Mouse (Mus musculus): ENCODE results near the gene Smcp. TPM values are rescaled to one million over a fixed set of nuclear protein-coding genes. Genes with fewer than 3 reads are reported as not detected.

The Smcp gene
- polyA plus RNA-seq, 1 experiment, result not detected

DNA sequence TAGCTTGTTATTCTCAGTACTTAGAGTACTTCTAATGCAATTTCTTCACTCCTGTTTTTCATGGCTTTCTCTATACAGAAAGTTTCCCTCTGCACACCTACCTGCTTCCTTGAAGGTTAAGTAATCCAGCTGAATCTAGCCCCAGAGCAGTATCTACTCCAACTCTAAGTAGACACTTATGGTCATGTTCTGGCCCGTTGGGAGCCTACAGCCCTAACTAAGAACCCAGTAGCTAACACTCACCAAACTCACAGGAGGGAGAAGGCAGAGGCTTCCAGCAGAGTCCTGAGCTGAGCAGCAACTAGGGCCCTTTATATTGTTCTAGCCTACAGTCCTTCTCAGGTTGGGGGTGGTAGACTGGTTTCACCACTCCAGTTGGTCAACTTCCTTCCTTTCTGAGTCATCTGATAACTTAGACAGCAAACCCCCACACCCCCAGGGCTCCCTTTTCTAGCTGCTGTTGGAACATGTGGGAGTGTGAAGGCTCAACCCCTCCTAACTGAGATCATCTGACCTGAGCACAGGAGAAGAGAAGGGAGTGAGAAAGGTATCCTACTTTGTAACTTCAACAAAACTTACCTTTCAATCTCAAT, 15.3 kb downstream of the Smcp start, which contains the start of gene Ivl:
Gene Ivl, minus strand, starts transcription at position 287 of the 593 bp plus-strand sequence.
- no peak for TF ChIP-seq GATA1 (IDR thresholded peaks at IDR 0.05; ENCODE audit: low read length)

DNA sequence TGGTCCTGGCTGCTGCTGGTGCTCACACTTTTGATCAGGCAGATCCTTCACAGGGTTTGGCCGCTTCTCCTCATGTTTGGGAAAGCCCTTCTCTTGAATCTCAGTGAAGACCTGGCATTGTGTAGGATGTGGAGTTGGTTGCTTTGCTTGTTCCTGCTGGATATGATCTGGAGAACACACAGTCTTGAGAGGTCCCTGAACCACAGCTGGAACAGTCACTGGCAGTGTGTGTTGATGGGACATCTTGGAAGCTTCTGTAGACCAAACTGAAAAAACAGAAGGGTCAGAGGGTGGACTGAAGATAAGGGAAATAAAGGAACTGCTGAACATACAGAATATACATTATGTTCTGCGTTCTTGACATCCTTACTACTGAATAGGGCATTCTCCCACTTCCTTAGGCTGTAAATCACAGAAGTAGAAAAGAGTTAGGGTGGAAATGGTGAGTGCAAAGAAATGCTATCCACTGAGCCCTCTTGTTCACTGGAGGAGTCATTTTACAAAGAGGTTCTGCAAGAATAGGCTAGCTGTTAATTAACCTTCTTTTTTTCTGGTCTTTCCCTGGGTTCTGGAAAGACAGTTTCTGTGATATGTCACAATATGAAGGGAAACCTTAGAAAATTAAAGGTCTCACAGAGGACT, 16.2 kb downstream of the Smcp start:
- no peak for TF ChIP-seq GATA1 (IDR thresholded peaks at IDR 0.05; ENCODE audit: low read length)

DNA sequence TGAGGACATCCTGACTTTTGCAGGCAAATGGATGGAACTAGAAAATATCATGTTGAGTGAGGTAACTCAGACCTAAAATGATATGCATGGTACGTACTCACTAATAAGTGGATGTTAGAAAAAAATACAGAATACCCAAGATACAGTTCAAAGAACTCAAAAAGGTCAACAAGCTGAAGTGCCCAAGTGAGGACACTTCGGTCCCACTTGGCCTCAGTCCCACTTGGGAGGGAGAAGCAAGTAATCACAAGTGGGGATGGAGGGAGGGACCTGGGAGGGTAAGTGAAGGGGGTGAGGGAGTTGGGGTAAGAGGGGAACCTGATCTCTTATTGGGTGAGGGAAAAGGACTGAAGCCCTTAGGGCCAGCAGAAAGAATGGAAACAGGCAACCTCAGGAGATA, 20.0 kb downstream of the Smcp start:
- no peak for TF ChIP-seq GATA1 (IDR thresholded peaks at IDR 0.05; ENCODE audit: low read length)

DNA sequence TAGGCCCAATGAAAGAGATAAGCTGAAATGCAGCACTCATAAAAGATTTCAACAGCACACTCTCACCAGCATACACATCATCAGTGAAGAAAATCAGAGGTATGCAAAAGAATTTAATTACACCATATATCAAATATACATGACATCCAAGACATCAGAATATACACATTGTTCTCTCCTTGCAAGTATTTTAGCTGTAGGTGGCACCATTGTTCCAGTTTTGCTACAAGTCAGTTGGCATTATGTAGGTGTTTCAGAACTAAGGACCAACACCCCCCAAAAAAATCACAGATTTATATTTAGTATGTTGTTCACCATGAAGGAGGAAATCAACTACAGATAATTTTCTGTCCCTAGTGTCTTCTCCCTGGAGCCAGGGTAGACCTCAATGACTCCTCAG, 23.4 kb downstream of the Smcp start:
- TF ChIP-seq GATA1 (IDR thresholded peaks at IDR 0.05; ENCODE audit: low read length), result no peak

DNA sequence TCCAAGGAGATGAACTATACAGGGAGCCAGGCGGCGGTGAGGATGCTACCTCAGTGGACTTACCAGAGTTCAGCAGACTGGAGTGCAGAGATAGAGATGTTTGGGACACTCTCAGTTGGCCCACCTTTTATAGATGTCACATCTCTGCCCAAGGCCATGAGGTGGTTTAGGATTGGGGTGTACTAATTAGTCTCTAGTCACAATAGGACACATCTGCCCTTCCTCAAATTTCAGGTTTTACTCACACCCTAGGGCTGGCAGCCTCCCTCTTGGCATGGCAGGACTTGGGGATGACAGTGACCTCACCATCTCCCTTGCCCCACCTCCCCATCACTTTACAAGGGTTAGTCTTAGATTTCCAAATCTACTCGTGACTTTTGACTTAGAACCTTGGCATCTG, 54.4 kb downstream of the Smcp start, which contains the start of gene 2310046K23Rik:
Gene 2310046K23Rik, minus strand, starts transcription at position 101 of the 400 bp plus-strand sequence.
- TF ChIP-seq GATA1 (IDR thresholded peaks at IDR 0.05; ENCODE audit: low read length), result no peak

Other genes with a start within 250 kb of the Smcp start
- gene Sprr2d, start 249.9 kb downstream of the Smcp start, polyA plus RNA-seq (2012), result not detected in 2 replicates
- not detected in 2 replicates for gene Sprr2e, start 236.9 kb downstream of the Smcp start, polyA plus RNA-seq (2012)
- not detected in 2 replicates for gene Sprr2f, start 223.8 kb downstream of the Smcp start, polyA plus RNA-seq (2012)
- not detected in 2 replicates for gene Sprr2h, start 203.3 kb downstream of the Smcp start, polyA plus RNA-seq (2012)
- not detected in 2 replicates for gene Sprr2i, start 181.0 kb downstream of the Smcp start, polyA plus RNA-seq (2012)
- not detected in 2 replicates for gene Sprr2j-ps, start 170.9 kb downstream of the Smcp start, polyA plus RNA-seq (2012)
- gene Gm9774, start 159.6 kb downstream of the Smcp start, polyA plus RNA-seq (2012), result 12.8 and 15.9 TPM in 2 replicates
- gene Sprr2k, start 156.4 kb downstream of the Smcp start, polyA plus RNA-seq (2012), result not detected in 2 replicates
- not detected in 2 replicates for gene Sprr1b, start 150.2 kb downstream of the Smcp start, polyA plus RNA-seq (2012)
- not detected in 2 replicates for gene Sprr3, start 130.3 kb downstream of the Smcp start, polyA plus RNA-seq (2012)
- gene Sprr1a, start 103.1 kb downstream of the Smcp start, polyA plus RNA-seq (2012), result not detected in 2 replicates
- not detected in 2 replicates for gene Sprr4, start 88.5 kb downstream of the Smcp start, polyA plus RNA-seq (2012)
- not detected in 2 replicates for gene 2310046K23Rik, start 54.5 kb downstream of the Smcp start, polyA plus RNA-seq (2012)
- gene Ivl, start 15.3 kb downstream of the Smcp start, polyA plus RNA-seq (2012), result not detected in 2 replicates
- not detected in 2 replicates for gene 2210017I01Rik, start 18.5 kb upstream of the Smcp start, polyA plus RNA-seq (2012)
- not detected in 2 replicates for gene Lce6a, start 32.7 kb upstream of the Smcp start, polyA plus RNA-seq (2012)
- gene Lce1a1, start 59.3 kb upstream of the Smcp start, polyA plus RNA-seq (2012), result not detected in 2 replicates
- not detected in 2 replicates for gene Lce1b, start 67.9 kb upstream of the Smcp start, polyA plus RNA-seq (2012)
- gene Lce1a2, start 81.3 kb upstream of the Smcp start, polyA plus RNA-seq (2012), result not detected in 2 replicates
- gene Lce1c, start 90.2 kb upstream of the Smcp start, polyA plus RNA-seq (2012), result not detected in 2 replicates
- not detected in 2 replicates for gene Lce1d, start 98.2 kb upstream of the Smcp start, polyA plus RNA-seq (2012)
- gene Lce1e, start 120.1 kb upstream of the Smcp start, polyA plus RNA-seq (2012), result not detected in 2 replicates
- gene Lce1f, start 131.4 kb upstream of the Smcp start, polyA plus RNA-seq (2012), result not detected in 2 replicates
- gene Gm38119, start 150.1 kb upstream of the Smcp start, polyA plus RNA-seq (2012), result not detected in 2 replicates
- gene Lce1g, start 163.3 kb upstream of the Smcp start, polyA plus RNA-seq (2012), result not detected in 2 replicates
- gene Lce1h, start 176.1 kb upstream of the Smcp start, polyA plus RNA-seq (2012), result not detected in 2 replicates
- not detected in 2 replicates for gene Lce1i, start 189.9 kb upstream of the Smcp start, polyA plus RNA-seq (2012)
- not detected in 2 replicates for gene Lce1j, start 201.5 kb upstream of the Smcp start, polyA plus RNA-seq (2012)
- not detected in 2 replicates for gene Lce1k, start 218.9 kb upstream of the Smcp start, polyA plus RNA-seq (2012)
- gene Kprp, start 238.2 kb upstream of the Smcp start, polyA plus RNA-seq (2012), result not detected in 2 replicates